Mouse (Mus musculus) kidney, adult 11 months (tissue): Measurements from ENCODE around the gene Ms4a6c.
"Not testable (repeated sequence)": the region's sequence is repeated elsewhere in the genome, so short reads cannot be mapped to it uniquely, and the experiment has no call there.

Experiments used
- DNase-seq: peaks from one replicate; pipeline ENCODE4 v3.0.0; 2022

Gene Ms4a6c

DNA sequence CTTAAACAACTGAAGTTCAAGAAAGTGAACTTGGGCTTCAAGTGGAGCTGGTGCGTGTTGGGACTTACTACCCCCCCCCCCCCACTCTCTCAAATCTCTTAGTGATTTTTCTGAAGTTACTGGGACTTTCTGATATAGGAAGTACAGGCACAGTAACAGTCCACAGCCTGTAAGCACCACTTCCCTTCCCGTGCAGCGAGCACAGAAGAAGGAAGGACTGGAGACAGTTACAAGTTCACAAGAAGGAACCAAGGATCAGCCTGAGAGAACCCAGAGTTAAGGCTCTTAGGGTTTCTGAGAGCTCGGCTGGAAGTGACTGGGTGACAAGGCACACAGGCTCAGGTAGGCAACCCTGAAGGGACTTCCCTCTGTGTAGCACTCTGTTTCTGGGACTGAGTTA lies at the start of gene Ms4a6c:
TSS of gene Ms4a6c (plus strand) at position 152 of the 400 bp plus-strand sequence.
- not testable (repeated sequence) for DNase-seq

DNA sequence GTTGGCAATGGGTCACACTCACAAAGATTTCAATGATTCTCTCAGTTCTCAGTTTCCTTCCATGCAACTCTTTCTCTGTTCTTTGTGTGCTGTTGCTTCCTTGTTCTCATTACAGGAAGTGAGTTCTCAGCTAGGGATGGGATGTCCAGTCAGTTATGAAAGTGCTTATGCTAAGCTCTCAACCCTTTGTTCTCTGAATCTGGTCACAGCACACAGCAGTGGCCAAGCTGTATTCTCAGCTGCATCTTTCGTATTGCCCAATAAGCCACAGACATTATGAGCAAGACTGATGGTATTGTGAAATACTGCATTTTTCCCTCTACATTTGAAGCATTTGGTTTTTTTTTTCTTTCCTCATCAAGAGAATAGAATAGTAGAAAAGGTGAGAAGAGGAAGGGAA lies 38.0 kb upstream of the Ms4a6c start:
- DNase-seq: not testable (repeated sequence)

DNA sequence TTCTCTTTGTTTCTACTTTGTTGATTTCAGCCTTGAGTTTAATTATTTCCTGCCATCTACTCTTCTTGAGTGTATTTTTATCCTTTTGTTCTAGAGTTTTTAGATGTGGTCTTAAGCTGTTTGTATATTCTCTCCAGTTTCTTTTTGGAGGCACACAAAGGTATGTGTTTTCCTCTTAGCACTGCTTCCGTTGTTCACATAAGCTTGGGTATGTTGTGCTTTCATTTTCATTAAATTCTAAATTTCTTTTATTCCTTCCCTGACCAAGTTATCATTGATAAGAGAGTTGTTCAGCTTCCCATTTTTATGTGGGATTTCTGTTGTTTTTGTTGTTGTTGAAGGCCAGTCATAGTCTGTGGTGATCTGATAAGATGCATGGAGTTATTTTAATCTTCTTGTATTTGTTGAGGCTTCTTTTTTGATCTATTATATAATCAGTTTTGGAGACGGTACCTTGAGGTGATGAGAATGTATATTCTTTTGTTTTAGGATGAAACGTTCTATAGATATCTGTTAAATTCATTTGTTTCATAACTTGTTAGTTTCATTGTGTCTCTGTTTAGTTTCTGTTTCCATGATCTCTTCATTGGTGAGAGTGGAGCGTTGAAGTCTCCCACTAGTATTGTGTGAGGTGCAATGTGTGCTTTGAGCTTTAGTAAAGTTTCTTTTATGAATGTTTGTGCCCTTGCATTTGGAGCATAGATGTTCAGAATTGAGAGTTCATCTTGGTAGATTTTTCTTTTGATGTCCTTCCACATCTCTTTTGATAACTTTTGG lies 33.9 kb upstream of the Ms4a6c start:
- no peak for DNase-seq

DNA sequence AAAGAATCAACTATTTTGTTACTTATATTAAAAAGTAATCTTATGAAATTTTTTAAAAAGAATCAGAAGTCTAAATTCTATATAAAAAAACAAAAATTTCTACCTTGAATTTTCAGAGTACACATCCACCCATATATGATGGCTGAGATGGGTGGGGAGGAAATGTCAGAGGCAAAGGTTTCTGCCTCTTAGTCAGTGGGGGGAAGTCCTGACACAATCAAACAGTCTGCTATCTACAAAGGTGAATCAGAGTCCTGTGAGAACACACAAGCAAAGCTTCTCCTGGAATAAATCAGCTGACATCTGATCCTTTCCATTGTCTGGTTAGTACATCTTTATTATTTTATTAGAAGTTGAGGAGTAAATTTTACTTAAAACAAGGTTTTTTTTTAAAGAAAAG lies 25.8 kb upstream of the Ms4a6c start, which contains the start of gene Ms4a4b:
TSS of gene Ms4a4b (plus strand) at position 216 of the 400 bp plus-strand sequence.
- no peak for DNase-seq

DNA sequence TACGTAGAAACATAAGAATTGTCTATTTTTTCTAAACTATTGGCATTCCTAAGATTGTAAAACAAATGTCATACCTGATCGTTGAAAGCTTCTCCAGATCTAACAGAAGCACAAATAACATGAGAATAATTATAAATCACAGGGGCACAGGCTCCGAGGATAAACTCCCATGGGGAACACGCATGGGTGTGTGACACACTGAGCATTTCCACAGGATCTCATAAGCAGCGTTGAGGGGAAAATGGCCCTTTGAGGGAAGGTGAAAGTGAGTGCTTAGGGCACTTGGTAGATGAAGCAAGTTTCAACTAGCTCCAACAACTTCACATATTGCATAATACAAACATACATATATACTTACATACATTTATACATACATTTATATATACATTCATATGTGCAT lies 25.2 kb upstream of the Ms4a6c start:
- no peak for DNase-seq

DNA sequence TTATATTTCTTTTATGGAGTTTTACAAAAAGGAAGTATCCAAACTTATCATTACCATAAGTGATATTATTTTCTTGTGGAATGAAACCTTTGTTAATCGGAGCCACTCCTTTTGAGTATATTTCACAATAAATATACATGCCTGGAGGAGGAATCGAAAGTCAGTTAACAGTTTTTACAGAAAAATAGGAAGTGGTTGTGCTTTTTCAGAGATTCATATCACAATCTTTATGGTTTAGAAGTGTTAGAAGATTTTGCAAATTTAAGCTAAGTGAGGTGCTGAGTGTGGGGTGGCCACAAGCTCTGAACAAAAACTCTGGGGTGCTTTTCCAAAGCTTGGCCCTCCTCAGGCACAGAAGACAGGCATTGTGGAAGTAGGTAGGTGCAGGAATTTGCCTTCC lies 21.9 kb upstream of the Ms4a6c start:
- DNase-seq: no peak

DNA sequence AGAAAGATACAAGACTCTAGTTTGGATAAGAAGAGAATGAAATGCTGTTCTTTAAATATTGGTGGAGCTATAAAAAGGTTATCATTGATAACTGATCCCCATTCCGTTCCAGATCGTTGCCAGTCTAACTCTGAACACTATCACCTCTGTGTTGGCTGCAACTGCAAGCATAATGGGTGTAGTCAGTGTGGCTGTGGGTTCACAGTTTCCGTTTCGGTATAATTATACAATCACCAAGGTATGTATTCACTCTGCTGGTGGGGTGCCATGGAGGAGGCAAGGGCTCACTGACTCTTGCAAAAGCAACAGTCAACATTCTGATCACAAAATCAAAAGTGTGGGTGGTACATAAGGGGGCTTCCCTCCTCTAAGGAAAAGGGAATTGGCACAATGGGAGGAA lies 10.1 kb upstream of the Ms4a6c start:
- not testable (repeated sequence) for DNase-seq

DNA sequence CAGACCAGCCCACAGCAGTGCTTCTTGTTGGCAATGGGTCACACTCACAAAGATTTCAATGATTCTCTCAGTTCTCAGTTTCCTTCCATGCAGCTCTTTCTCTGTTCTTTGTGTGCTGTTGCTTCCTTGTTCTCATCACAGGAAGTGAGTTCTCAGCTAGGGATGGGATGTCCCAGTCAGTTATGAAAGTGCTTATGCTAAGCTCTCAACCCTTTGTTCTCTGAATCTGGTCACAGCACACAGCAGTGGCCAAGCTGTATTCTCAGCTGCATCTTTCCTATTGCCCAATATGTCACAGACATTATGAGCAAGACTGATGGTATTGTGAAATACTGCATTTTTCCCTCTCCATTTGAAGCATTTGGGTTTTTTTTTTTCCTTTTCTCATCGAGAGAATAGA lies 4.4 kb upstream of the Ms4a6c start:
- DNase-seq: not testable (repeated sequence)

DNA sequence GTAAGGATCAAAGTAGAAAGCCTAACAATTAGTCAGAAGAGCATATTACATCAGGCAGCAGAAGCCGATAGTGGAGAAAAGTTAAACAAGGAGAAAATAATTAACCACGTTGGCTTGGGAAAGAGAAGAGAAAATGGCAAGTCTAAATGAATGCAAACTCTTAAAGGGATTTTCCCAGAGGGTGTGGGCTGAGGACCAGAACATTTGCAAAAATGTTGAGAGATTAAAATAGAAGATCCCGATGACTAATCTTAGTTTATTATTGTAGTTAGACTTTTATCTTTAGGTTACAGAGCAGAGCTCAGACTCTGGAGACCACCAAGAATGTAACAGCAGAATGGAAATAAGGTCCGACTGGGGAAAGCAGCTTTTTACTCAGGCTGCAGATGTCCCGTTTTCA lies 2.7 kb upstream of the Ms4a6c start:
- no peak for DNase-seq

DNA sequence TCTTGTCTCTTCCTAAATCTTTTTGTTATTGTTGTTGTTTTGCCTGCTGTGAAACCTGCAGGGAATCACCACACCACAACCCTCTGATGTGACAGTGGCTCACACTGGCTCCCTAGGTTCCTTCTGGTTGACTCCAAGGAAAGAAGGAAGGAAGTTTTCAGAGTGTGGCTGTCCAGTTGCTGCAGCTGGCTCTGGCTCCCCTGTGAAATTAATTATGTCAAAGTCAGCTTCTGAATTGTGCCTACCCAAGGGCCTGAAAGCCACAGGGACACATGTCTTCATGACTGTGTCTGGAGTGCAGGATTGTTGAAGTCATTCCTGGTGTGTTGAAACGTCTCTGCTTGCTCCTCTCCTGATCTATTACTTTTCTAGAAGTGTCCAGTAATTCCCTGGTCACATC lies 805 bp upstream of the Ms4a6c start:
- DNase-seq: not testable (repeated sequence)

DNA sequence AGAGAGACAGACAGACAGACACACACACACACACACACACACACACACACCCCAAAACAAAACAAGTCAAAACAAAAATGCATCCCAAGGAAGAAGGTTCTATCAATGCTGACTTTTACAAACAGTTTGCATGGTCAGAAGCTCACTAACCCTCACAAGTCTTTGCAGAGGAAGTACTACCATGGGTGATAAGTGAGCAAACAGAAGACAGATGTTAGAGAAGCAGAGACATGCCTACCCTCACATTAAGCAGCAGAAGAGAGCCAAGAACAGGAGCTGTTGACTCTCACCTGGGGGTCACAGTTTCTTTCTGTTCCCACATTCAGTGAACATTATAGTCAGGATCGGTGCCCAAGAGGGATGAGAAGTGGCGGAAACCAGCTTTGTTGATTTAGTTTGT lies 10.5 kb downstream of the Ms4a6c start:
- no peak for DNase-seq

DNA sequence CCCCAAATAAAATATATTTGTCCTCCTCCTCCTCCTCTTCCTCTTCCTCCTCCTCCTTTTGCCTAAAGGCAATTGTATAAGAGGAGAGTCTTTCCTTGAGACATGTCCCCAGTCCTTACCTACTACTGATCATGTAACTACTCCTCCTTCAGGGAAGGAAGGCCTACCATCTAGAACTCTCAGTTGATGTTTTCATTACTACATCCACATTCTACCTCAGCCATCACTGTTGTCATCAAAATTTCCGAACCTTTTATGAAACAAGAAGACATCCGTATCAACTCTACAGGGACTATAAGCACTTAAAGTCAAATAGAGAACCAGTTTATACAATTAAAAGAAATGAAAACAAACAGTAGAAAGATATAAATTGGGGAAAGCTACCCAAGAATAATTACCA lies 13.5 kb downstream of the Ms4a6c start:
- DNase-seq: no peak

DNA sequence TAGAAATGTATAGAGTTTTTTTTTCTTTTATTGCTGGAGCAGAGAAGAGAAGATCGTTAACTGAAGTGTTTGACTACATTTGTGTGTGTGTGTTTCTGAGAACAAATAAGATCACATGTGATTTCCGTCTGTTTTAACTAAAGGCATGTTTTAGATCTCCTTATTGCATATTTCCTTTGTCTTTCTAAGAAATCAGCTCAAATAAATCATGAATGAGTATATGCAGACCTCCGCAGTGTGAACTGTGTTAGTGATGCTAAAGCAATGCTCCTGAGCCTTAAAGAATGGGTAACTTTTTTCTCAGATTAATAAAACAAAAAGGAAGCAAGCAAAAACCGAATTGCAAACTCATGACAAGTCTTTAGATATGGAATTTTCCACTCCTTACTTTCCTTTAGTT lies 14.8 kb downstream of the Ms4a6c start:
- no peak for DNase-seq

DNA sequence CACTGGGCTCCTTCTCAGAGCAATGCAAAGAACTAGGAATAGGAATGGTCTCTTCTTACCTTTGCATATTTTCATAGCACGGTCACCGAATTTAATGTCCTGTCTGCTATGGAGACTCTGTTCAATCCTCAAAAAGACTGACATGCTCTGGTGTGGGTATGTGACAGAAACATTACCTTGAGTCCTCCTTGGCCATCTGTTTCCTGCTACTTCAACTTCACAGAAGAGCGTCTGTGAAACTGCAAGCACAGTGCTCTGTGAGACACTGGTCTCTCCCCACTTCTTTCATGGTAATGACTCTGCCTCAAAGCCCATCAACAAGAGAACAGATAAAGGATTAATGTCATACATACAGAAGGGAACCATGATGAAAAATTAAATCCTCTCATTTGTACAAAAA lies 15.2 kb downstream of the Ms4a6c start:
- no peak for DNase-seq

DNA sequence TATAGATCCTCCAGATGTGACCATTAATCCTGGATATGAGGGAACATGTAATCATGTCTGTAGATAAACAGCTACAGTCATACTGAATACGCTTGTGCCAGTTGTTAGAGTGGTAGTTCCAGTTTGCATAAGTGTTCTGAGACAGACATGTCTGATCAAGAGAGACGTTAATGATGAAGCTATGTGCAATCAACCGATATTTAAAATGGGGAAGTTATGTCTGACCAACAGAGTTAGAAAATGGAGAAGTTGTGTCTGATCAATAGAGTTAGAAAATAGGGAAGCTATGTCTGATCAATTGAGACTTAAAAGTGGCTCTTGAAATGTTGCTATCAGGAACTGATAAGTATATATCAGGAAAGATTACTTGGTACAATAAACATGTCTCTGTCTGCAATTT lies 16.1 kb downstream of the Ms4a6c start:
- no peak for DNase-seq

DNA sequence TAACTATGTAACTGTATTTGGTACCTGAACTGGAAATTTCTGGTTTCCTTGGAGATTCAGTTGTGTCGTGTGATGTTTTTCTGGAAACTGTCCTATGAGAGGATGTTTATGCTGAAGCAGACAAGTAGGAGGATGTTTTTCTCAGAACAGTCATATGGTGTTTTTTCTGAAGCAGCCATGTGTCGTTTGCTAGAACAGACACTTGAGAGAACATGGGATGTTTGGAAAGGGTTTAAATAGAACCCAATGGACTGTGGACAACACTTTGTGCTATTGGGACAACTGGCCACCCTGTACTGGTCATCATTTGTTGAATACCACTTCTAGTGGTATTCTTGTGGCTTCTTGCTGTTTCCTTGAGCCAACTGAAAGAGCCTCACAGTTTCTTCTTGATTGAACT lies 16.6 kb downstream of the Ms4a6c start, which contains the start of gene Gm8369:
TSS of gene Gm8369 (plus strand) at position 193 of the 400 bp plus-strand sequence.
- DNase-seq: no peak

DNA sequence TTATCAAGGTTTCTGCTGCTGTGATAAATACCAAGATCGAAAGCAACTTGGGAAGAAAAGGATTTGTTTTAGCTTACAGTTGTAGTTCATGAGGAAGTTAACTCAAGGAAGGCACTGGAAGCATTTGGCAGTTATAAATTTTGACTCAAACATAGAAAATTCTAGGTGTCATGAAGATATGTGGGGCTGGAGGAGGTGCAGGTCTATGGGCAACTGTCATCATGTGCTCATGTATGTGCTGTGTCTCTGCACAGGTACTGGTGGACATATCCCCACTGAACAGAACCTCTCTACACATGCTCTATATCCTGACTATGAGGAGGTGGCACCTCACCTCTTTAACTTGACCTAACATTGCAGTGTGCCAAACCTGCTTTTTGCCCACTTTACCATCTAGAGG lies 17.4 kb downstream of the Ms4a6c start:
- DNase-seq: no peak

DNA sequence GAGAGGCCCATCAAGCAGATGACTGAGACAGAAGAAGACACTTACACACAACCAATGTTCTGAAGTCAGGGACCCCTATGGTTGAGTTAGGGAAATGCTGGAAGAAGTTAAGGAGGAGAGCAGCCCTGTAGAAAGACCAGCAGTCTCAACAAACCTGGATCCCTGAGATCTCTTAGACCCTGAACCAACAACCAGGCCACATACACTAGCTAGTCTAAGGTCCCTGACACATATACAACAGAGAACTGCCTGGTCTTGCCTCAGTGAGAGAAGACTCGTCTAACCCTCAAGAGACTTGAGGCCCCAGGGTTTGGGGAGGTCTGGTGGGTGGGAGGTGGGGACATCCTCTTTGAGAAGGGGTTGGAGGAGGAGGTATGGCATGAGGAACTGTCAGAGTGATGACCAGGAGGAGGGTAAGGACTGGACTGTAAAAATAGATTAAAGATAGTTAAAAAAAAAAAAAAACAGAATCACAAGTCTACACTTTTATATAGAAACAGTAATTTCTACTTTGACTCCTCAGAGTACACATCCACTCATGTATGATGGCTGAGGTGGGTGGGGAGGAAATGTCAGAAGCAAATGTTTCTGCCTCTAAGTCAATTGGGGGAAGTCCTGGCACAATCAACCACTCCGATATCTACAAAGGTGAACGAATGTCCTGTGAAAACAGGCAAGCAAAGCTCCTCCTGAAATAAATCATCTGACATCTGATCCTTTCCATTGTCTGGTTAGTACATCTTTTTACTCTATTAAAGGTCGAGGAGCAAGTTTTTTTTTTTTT lies 22.4 kb downstream of the Ms4a6c start:
- no peak for DNase-seq

DNA sequence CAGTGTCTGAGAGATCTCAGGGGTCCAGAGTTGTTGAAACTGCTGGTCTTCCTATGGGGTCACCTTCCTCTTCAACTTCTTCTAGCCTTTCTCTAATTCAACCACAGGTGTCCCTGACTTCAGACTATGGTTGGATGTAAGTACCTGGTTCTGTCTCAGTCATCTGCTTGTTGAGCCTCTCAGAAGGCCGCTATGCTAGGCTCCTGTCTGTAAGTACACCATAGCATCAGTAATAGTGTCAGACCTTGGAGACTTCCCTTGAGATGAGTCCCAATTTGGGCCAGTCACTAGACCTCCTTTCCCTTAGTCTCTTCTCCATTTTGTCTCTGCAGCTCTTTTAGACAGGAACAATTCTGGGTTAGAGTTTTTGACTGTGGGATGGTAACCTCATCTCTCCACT lies 23.5 kb downstream of the Ms4a6c start:
- DNase-seq: no peak

DNA sequence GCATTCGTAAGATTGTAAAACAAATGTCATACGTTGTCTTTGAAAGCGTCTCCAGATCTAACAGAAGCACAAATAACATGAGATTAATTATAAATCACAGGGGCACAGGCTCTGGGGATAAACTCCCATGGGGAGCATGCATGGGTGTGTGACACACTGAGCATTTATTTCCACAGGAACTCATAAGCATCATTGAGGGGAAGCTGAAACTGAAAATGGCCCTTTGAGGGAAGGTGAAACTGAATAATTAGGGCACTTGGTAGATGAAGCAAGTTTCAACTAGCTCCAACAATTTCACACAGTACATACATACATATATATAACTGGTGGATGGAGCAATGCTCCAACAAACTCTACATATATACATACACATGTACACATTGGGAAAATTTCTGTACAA lies 25.4 kb downstream of the Ms4a6c start:
- no peak for DNase-seq

DNA sequence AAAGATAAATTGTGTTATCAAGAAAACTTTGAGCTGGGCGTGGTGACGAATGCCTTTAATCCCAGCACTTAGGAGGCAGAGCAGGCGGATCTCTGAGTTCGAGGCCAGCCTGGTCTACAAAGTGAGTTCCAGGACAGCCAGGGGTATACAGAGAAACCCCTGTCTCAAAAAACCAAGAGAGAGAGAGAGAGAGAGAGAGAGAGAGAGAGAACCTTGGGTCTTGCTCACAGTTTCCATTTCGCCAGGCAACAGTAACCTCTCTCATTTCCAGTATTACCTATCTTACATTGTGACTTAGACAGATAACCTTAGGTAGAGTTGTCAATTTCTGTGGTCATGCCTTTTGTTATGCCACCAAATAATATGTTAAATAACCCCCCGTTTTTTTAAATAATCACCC lies 27.2 kb downstream of the Ms4a6c start:
- no peak for DNase-seq

DNA sequence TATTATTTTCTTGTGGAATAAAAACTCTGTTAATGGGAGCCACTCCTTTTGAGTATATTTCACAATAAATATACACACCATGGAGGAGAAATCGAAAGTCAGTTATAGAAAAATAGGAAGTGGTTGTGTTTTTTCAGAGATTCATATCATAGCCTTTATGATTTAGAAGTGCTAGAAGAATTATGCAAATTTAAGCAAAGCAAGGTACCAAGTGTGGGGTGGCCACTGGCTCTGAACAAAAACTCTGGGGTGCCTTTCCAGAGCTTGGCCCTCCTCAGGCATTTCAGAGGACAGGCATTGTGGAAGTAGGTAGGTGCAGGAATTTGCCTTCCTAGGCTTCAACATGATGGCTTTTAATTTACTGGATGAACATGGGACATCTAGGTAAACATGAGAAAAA lies 28.1 kb downstream of the Ms4a6c start:
- not testable (repeated sequence) for DNase-seq

DNA sequence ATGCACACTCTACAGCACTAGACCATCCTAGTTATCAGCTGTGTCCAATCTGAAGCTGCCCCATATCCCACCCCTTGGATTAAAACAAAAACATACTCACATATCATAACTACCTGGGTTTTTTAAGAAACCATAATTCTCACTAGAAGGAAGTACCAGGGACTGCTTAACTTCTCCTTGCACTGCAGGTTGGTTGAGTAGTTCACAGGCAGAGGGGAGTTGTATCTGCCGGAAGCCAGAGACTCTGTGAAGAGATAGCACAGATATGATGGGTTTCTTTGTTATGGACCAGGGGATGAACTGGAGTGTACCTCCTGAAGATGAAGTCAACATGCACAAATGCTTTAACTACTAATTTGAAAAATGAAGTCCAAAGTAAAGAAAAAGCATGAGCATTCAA lies 31.6 kb downstream of the Ms4a6c start:
- DNase-seq: no peak

DNA sequence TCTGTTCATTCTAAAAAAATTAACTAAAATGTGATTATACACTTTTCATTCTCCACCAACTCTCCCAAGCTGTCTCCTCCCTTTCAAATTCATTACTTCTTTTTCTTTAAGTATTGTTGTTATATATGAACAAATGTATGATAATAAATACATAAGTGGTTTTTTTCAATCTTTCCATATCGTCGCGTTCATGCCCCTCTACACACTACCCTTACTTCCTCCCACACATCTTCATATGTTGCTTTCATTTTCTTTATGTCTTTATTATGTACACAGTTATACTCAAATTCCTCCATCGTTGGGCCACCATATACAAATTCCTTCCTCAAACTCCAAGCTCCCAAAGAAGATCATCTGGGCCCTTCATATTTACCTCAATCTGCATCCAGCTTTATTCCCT lies 32.2 kb downstream of the Ms4a6c start:
- DNase-seq: no peak
